Mouse (Mus musculus) forebrain, embryonic 14.5 days (tissue): ENCODE data around the gene Armc6. TPM values are rescaled to one million over a fixed set of nuclear protein-coding genes. Genes with fewer than 3 reads are reported as not detected.
A peak's percentile ranks its signal among the peaks of the same experiment; 100 is the strongest.

Experiments used
- ATAC-seq: fragments of 200-750 bp; cut with Nextera tagmentation; 2 replicates; pipeline ENCODE4 v1.8.0; 2017; ENCODE audit warnings: mild to moderate bottlenecking, moderate library complexity
- DNase-seq: peaks from one replicate; pipeline ENCODE4 v3.0.0-alpha.2; 2015; ENCODE audit warnings: low spot score
- H3K27ac ChIP-seq: fragments of 300-500 bp; sonication (generic); 2 replicates; pipeline ENCODE4 v1.5.1; 2014; ENCODE audit warnings: low read depth, mild to moderate bottlenecking, control low read depth, low read length, moderate library complexity
- H3K27me3 ChIP-seq: fragments of 300-500 bp; sonication (generic); replicated peaks from 2 replicates; pipeline ENCODE4 v1.6.1; 2014; ENCODE audit warnings: low read length, control low read depth, mixed read lengths; ENCODE audit not compliant: control insufficient read depth, insufficient read depth
- H3K36me3 ChIP-seq: fragments of 300-500 bp; sonication (generic); 2 replicates; pipeline ENCODE4 v1.6.1; 2014; ENCODE audit warnings: low read length, control low read depth; ENCODE audit not compliant: control insufficient read depth, insufficient read depth
- H3K4me1 ChIP-seq: fragments of 300-500 bp; sonication (generic); 2 replicates; pipeline ENCODE4 v1.6.1; 2014; ENCODE audit warnings: antibody characterized with exemption, low read length, control low read depth; ENCODE audit not compliant: control insufficient read depth, insufficient read depth
- H3K4me2 ChIP-seq: fragments of 300-500 bp; sonication (generic); 2 replicates; pipeline ENCODE4 v1.6.1; 2014; ENCODE audit warnings: mild to moderate bottlenecking, control low read depth, low read length
- H3K4me3 ChIP-seq: fragments of 300-500 bp; sonication (generic); 2 replicates; pipeline ENCODE4 v1.5.1; 2014; ENCODE audit warnings: low read depth, low read length, control low read depth
- H3K9ac ChIP-seq: fragments of 300-500 bp; sonication (generic); 2 replicates; pipeline ENCODE4 v1.6.1; 2014; ENCODE audit warnings: mild to moderate bottlenecking, low read length, control low read depth, moderate library complexity
- H3K9me3 ChIP-seq: fragments of 300-500 bp; sonication (generic); replicated peaks from 2 replicates; pipeline ENCODE4 v1.6.1; 2016; ENCODE audit warnings: low read length, control low read depth, mixed read lengths; ENCODE audit not compliant: control insufficient read depth
- WGBS: fragments of 180-500 bp; shearing (Covaris S2); extraction: QIAGEN DNeasy Blood & Tissue Kit; methylation state at CpG from one replicate; pipeline ENCODE4 v1.1.7; 2014; 5-methylcytosine and 5-hydroxymethylcytosine counted together
- polyA plus RNA-seq: library from polyadenylated mRNA; unstranded; fragments of >200 nt; fragmentation: Nextera tagmentation; extraction: Ambion mirVana; gene quantifications from 2 replicates; pipeline ENCODE4 v1.2.1, GENCODE M21; 2014

The Armc6 gene
- polyA plus RNA-seq = 79.2 and 96.7 TPM in 2 replicates

DNA sequence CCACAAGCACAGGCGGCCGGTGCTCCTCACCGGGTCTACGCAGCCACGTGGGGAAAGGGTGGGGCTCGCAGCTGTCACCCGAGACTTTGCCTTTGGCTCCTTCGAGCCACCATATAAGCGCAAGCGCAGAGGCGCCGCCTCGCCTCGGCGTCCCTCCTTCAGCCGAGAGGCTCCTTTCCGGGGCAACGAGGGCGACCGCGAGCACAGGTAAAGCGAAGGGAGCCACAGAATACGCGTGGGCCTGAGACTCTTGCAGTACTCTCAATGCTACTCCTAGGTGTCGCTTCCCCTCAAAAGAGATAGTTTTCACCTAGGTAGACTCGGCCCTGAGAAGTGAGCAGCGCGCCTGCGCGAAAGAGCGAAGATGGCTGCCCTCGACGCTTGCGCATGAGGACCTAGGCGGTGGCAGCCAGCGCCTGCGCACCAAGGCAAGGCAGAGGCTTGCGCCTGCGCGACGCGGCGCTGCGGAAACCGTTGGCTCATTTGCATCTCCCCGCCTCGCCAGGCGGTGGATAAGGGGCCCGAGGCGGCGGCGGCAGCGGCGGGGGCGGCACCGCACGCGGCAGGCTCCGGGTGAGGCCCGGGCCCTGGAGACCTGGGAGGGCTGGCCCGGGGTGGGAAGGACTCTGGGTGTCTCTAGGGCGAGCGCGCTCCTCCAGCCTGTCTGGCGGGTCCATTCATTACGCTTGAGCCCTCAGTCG lies at the start of gene Armc6, which contains the start of gene Sugp2:
TSS of gene Armc6 (minus strand) at position 387 of the 701 bp plus-strand sequence.
TSS of gene Sugp2 (plus strand) at position 147 of the 701 bp plus-strand sequence.
- Histone ChIP-seq H3K4me3 (peak within 1 kb of the TSS; percentile 61), H3K4me2 (peak within 1 kb of the TSS; percentile 88), H3K9ac (peak within 1 kb of the TSS; percentile 77), H3K27me3 (no peaks in the 10 kb centered on the region), H3K27ac (peak within 1 kb of the TSS; percentile 86), H3K9me3 (no peaks in the 10 kb centered on the region), H3K4me1 (peaks cover 16% of the 10 kb centered on the region), H3K36me3 (peaks cover 52% of the 10 kb centered on the region)
- DNase-seq (peak; percentile 98), ATAC-seq (peak; percentile 98)
- under 1% methylated on average over 66 of the region's 67 CpGs for WGBS

- peak overlapping the region; percentile 66 for H3K27ac ChIP-seq
- ATAC-seq (peak; percentile 71), DNase-seq (peak; percentile 47)
- under 1% methylated on average over 39 of the region's 55 CpGs for WGBS
- H3K4me2 ChIP-seq = peak overlapping the region; percentile 91
- H3K9ac ChIP-seq = peak overlapping the region; percentile 93
- peaks cover 31% of the 10 kb centered on the region for H3K36me3 ChIP-seq
- no peaks in the 10 kb centered on the region for H3K27me3 ChIP-seq
- no peaks in the 10 kb centered on the region for H3K4me1 ChIP-seq
- H3K9me3 ChIP-seq = no peaks in the 10 kb centered on the region
- H3K4me3 ChIP-seq = peak overlapping the region; percentile 86
These were observed 49.1 kb upstream of the Armc6 start for GRCm38 (mm10) chr8:70283136-70284077.

DNA sequence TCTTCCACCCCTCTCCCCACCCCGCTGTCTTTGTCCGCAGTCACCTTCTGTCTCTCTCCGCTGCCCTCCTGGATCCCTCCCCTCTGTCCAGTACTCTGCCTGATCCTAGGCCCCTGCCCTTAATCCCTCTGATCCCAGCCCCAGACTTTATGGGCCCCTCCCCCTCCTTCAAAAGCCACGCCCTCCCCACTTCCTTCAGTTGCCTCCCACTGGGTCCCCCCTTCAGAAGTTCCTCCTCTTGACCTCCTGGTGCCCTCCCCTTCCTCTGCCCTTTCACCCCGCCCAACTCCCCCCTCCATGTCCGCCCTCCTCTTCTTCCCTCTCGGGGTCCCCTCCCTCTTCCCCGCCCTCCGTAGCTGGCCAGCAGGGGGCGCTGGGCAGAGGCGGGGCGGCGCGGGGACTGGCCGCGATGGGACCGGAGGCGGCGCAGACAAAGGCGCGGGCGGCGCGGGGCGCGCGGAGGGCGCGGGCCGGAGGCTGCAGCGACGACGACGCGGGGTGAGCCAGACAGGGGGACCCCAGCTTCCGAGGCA lies 48.4 kb upstream of the Armc6 start, which contains the start of gene Homer3:
TSS of gene Homer3 (plus strand) at position 225 of the 533 bp plus-strand sequence.
- 1% methylated on average over 36 of the region's 36 CpGs for WGBS
- Histone ChIP-seq H3K27me3 (no peaks in the 10 kb centered on the region), H3K4me3 (peak within 1 kb of the TSS; percentile 86), H3K36me3 (peaks cover 29% of the 10 kb centered on the region), H3K9ac (peak within 1 kb of the TSS; percentile 93), H3K27ac (peak within 1 kb of the TSS; percentile 66), H3K9me3 (no peaks in the 10 kb centered on the region), H3K4me1 (no peaks in the 10 kb centered on the region), H3K4me2 (peak within 1 kb of the TSS; percentile 91)
- peak; percentile 92 for ATAC-seq
- DNase-seq = peak; percentile 84

DNA sequence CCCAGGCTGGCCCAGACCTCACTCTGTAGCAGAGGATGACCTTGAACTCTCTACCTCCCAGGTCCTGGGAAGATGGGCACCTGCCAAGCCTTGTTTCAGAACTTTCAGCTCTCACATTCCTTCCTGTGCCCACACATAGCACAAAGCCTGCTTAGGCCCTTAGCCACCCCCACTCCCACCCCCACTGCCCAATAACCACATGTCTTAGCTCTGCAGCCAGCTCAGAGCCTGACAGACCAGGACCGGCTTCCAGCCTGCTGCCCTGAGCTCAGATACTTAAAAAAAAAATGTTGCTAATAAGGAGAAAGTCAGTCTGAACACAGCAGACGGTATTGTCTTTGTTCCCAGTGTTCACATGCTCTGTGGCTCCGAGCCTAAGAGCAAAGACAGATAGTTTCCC lies 46.7 kb upstream of the Armc6 start:
- DNase-seq (no peak), ATAC-seq (no peak)
- Histone ChIP-seq H3K4me3 (no peak overlapping the region), H3K4me1 (no peaks in the 10 kb centered on the region), H3K27ac (no peak overlapping the region; the same call in 1 of the 2 replicates), H3K9ac (no peak overlapping the region), H3K27me3 (no peaks in the 10 kb centered on the region), H3K4me2 (no peak overlapping the region), H3K9me3 (no peaks in the 10 kb centered on the region), H3K36me3 (peaks cover 12% of the 10 kb centered on the region)
- 37% methylated on average over 3 of the region's 3 CpGs for WGBS

DNA sequence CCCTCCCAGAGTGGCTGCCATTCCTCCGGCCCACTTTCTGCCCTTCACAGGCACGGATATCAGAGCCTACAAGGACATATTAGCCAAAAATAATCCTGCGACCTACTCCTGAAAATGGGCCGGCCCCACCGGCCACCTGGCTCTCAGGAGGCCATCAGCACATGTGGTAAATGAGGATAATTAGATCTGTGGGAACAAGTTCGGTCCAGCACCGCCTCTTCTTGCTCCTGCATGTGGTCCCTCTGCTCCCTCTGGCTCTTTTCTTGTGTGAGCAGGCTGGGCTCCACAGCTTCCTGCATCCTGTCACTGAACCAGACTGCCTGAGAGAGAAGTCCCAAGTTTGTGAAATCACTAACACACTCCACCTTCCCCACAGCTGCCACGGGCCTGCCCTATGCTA lies 45.0 kb upstream of the Armc6 start:
- DNase-seq = no peak
- Histone ChIP-seq H3K4me2 (no peak overlapping the region), H3K9me3 (no peaks in the 10 kb centered on the region), H3K4me3 (no peak overlapping the region), H3K9ac (no peak overlapping the region), H3K27me3 (no peaks in the 10 kb centered on the region), H3K27ac (no peak overlapping the region), H3K4me1 (no peaks in the 10 kb centered on the region), H3K36me3 (no peaks in the 10 kb centered on the region)
- ATAC-seq = no peak
- WGBS = 65% methylated on average over 8 of the region's 8 CpGs

GRCm38 (mm10) chr8:70278175-70278574 lies 43.9 kb upstream of the Armc6 start:
- no peak overlapping the region for H3K27ac ChIP-seq
- ATAC-seq (no peak), DNase-seq (no peak)
- H3K4me1 ChIP-seq = no peaks in the 10 kb centered on the region
- H3K9me3 ChIP-seq = no peaks in the 10 kb centered on the region
- H3K4me2 ChIP-seq = no peak overlapping the region
- no peaks in the 10 kb centered on the region for H3K36me3 ChIP-seq
- H3K4me3 ChIP-seq = no peak overlapping the region
- H3K27me3 ChIP-seq = no peaks in the 10 kb centered on the region
- WGBS = 73% methylated on average over 15 of the region's 15 CpGs
- H3K9ac ChIP-seq = no peak overlapping the region

- Histone ChIP-seq H3K4me2 (no peak overlapping the region), H3K4me3 (no peak overlapping the region), H3K9me3 (no peaks in the 10 kb centered on the region), H3K4me1 (no peaks in the 10 kb centered on the region), H3K27me3 (no peaks in the 10 kb centered on the region), H3K9ac (no peak overlapping the region), H3K36me3 (no peaks in the 10 kb centered on the region), H3K27ac (no peak overlapping the region)
- WGBS = 83% methylated on average over 3 of the region's 3 CpGs
- no peak for ATAC-seq
- DNase-seq = no peak
These were observed 42.2 kb upstream of the Armc6 start for GRCm38 (mm10) chr8:70276476-70276875.

DNA sequence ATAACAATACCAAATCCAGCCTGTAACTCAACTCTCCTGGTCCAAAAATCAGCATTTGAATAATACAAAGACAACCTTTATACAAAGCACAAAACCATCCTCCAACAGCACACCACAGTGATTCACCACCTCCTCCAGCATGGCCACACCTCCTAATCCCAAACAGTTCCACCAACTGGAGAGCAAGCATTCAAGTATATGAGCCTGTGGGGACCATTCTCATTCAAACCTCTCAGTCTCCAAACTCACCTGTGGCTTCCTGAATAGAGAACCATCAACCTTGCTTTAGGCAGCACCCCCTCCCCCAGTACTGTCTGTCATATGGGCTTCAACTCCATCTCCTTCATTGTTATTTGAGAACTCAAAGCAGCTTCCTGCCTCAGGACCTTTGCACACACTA lies 40.1 kb upstream of the Armc6 start:
- H3K27me3 ChIP-seq = no peaks in the 10 kb centered on the region
- ATAC-seq = no peak
- DNase-seq = no peak

More for the DNA sequence above, 40.1 kb upstream of the Armc6 start:
- Histone ChIP-seq H3K27ac (no peak overlapping the region), H3K36me3 (no peaks in the 10 kb centered on the region), H3K4me1 (no peaks in the 10 kb centered on the region), H3K4me3 (no peak overlapping the region), H3K9me3 (no peaks in the 10 kb centered on the region), H3K4me2 (no peak overlapping the region), H3K9ac (no peak overlapping the region)
